Mouse (Mus musculus) neural tube, embryonic 13.5 days (tissue): ENCODE data around the gene Hdlbp. TPM values are rescaled to one million over a fixed set of nuclear protein-coding genes. Genes with fewer than 3 reads are reported as not detected.
"Not testable (repeated sequence)": the region's sequence is repeated elsewhere in the genome, so short reads cannot be mapped to it uniquely, and the experiment has no call there.

ENCODE experiments used
- ATAC-seq: fragments of 200-750 bp; cut with Nextera tagmentation; 2 replicates; pipeline ENCODE4 v1.8.0; 2017; ENCODE audit warnings: low read depth, mild to moderate bottlenecking, moderate TSS enrichment, moderate library complexity
- H3K27ac ChIP-seq: fragments of 300-500 bp; sonication (generic); replicated peaks from 2 replicates; pipeline ENCODE4 v1.5.1; 2015; ENCODE audit warnings: moderate library complexity, mild to moderate bottlenecking, inconsistent platforms
- H3K27me3 ChIP-seq: fragments of 300-500 bp; sonication (generic); 2 replicates; pipeline ENCODE4 v1.6.1; 2015; ENCODE audit warnings: mild to moderate bottlenecking, inconsistent platforms
- H3K36me3 ChIP-seq: fragments of 300-500 bp; sonication (generic); 2 replicates; pipeline ENCODE4 v1.6.1; 2015; ENCODE audit warnings: mild to moderate bottlenecking, inconsistent platforms
- H3K4me1 ChIP-seq: fragments of 300-500 bp; sonication (generic); replicated peaks from 2 replicates; pipeline ENCODE4 v1.6.1; 2015; ENCODE audit warnings: inconsistent platforms
- H3K4me2 ChIP-seq: fragments of 300-500 bp; sonication (generic); 2 replicates; pipeline ENCODE4 v1.6.1; 2015; ENCODE audit warnings: inconsistent platforms, mild to moderate bottlenecking, moderate library complexity
- H3K4me3 ChIP-seq: fragments of 300-500 bp; sonication (generic); 2 replicates; pipeline ENCODE4 v1.5.1; 2015; ENCODE audit warnings: mild to moderate bottlenecking, inconsistent platforms
- H3K9ac ChIP-seq: fragments of 300-500 bp; sonication (generic); 2 replicates; pipeline ENCODE4 v1.6.1; 2015; ENCODE audit warnings: moderate library complexity, mild to moderate bottlenecking, inconsistent platforms
- H3K9me3 ChIP-seq: fragments of 300-500 bp; sonication (generic); 2 replicates; pipeline ENCODE4 v1.6.1; 2016; ENCODE audit warnings: inconsistent platforms
- WGBS: fragments of 180-500 bp; shearing (Covaris S2); methylation state at CpG from one replicate; pipeline ENCODE4 v1.1.7; 2015; 5-methylcytosine and 5-hydroxymethylcytosine counted together
- polyA plus RNA-seq: library from polyadenylated mRNA; unstranded; fragments of >200 nt; fragmentation: Nextera tagmentation; extraction: Ambion mirVana; gene quantifications from 2 replicates; pipeline ENCODE4 v1.2.1, GENCODE M21; 2015

Hdlbp gene
- polyA plus RNA-seq: 83.9 and 85.7 TPM in 2 replicates

DNA sequence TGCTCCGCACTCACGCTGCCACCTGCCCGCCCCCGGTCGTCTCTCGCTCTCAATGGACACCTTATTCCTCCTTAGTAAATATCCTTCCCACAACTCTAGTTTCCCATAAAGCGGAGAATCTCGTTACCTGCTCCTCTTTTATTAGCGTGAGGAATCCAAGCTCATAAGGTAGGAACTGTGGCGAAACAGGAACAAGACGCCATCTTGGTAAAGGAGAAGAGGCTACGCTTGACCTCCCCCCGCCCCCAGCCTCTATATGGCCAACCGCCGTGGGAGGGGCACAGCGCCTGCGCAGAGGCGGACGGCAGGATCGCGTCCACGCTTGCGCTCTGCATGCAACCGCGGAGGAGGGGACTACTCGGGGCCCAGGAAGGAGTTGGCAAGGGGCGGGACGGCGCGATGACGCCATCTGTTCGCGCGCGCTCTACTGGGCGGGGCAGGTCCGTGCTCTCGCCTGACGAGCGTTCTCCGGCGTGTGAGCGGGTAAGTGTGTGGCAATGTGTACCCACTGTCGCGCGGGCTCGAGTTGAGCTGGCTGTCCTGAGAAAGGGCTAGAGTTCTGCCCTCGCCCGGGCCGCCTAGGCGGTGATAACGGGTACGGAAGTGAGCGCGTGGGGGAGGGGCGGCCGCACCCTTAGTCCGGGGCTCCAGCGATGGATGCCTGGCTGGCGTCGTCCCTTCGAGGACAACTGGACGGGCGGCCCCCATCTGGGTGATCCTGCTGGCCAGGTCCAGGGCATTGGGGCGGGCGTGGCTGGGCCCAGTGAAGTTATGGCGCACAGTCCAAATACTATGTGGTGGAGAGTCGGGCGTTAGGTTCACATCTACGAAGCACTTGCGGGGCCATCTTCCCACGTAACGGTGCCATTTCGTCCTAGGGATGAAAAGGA is at the start of gene Hdlbp:
Hdlbp (minus strand) TSS at position 230 of the 890 bp plus-strand sequence.
- no peaks in the 10 kb centered on the region for H3K9me3 ChIP-seq
- ATAC-seq: peak; percentile 96
- peak within 1 kb of the TSS; percentile 94 for H3K27ac ChIP-seq
- peak within 1 kb of the TSS; percentile 89 for H3K9ac ChIP-seq
- H3K4me2 ChIP-seq: peak within 1 kb of the TSS; percentile 73
- H3K4me3 ChIP-seq: peak within 1 kb of the TSS; percentile 82
- peaks cover 37% of the 10 kb centered on the region for H3K4me1 ChIP-seq
- H3K36me3 ChIP-seq: no peaks in the 10 kb centered on the region
- WGBS: under 1% methylated on average over 74 of the region's 74 CpGs
- H3K27me3 ChIP-seq: no peaks in the 10 kb centered on the region

DNA sequence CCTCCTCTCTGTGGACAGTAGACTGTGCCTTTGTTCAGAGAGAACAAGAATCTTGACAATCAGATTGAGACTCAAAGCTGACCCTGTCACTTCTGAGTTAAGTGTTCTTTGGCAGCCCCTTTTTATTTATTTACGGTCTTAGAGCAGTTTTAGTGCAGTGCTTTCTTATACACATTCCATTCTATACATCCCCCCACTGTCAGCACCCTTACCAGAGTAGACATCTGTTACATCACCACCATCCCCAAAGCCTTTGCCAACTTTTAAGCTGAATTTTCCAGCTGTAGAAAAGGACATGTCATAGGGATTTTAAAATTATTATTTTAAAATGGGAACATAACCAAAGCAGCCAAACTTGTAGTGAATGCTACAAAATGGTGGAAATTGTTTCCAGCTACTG is 43.7 kb upstream of the Hdlbp start:
- no peak overlapping the region for H3K4me3 ChIP-seq
- ATAC-seq: no peak

GRCm38 (mm10) chr1:93521491-93521890 is 42.9 kb upstream of the Hdlbp start:
- ATAC-seq: no peak
- H3K4me1 ChIP-seq: no peaks in the 10 kb centered on the region
- H3K27ac ChIP-seq: no peak overlapping the region
- H3K36me3 ChIP-seq: no peaks in the 10 kb centered on the region
- no peak overlapping the region for H3K9ac ChIP-seq
- no peak overlapping the region for H3K4me2 ChIP-seq
- no peaks in the 10 kb centered on the region for H3K27me3 ChIP-seq
- H3K9me3 ChIP-seq: no peaks in the 10 kb centered on the region
- H3K4me3 ChIP-seq: no peak overlapping the region
- WGBS: 84% methylated on average over 2 of the region's 2 CpGs

More for the DNA sequence above, 43.7 kb upstream of the Hdlbp start:
- H3K9ac ChIP-seq: no peak overlapping the region
- no peaks in the 10 kb centered on the region for H3K4me1 ChIP-seq
- H3K9me3 ChIP-seq: no peaks in the 10 kb centered on the region
- 73% methylated on average over 1 of the region's 1 CpGs for WGBS
- H3K36me3 ChIP-seq: no peaks in the 10 kb centered on the region
- H3K4me2 ChIP-seq: no peak overlapping the region
- no peaks in the 10 kb centered on the region for H3K27me3 ChIP-seq
- no peak overlapping the region for H3K27ac ChIP-seq

GRCm38 (mm10) chr1:93513221-93513620 is 34.6 kb upstream of the Hdlbp start:
- peak overlapping the region; percentile 70; the same call in 1 of the 2 replicates for H3K4me3 ChIP-seq
- ATAC-seq: no peak
- H3K27me3 ChIP-seq: no peaks in the 10 kb centered on the region
- peak overlapping the region; percentile 83 for H3K4me2 ChIP-seq
- H3K9ac ChIP-seq: peak overlapping the region; percentile 79; the same call in 1 of the 2 replicates
- no peak overlapping the region for H3K27ac ChIP-seq
- H3K9me3 ChIP-seq: no peaks in the 10 kb centered on the region
- 79% methylated on average over 14 of the region's 14 CpGs for WGBS
- H3K4me1 ChIP-seq: peaks cover 24% of the 10 kb centered on the region
- peaks cover 9% of the 10 kb centered on the region for H3K36me3 ChIP-seq

DNA sequence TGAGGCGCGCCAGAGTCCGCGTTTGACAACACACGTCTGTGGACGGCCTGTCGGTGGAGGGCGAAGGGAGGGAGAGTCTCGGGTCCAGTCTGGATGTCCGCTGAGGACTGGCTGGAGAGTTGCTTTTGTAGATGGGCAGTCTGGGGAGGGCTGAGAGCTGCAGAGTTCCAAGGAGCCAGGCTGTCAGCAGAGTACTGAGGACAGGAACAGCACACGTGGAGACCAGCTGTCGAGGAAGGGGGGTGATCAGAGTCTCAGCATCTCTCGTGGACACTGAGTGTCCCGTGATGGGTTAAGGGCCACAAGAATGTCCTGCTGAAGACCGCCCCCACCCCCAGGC is 33.7 kb upstream of the Hdlbp start:
- Histone ChIP-seq H3K27me3 (no peaks in the 10 kb centered on the region), H3K4me3 (peak overlapping the region; percentile 70), H3K4me1 (peaks cover 24% of the 10 kb centered on the region), H3K36me3 (peaks cover 15% of the 10 kb centered on the region), H3K9me3 (no peaks in the 10 kb centered on the region), H3K9ac (peak overlapping the region; percentile 79), H3K4me2 (peak overlapping the region; percentile 83), H3K27ac (peak overlapping the region; percentile 76)
- 2% methylated on average over 15 of the region's 15 CpGs for WGBS
- peak; percentile 79 for ATAC-seq

- under 1% methylated on average over 61 of the region's 71 CpGs for WGBS
- Histone ChIP-seq H3K9ac (peak within 1 kb of the TSS; percentile 79), H3K4me1 (peaks cover 24% of the 10 kb centered on the region), H3K4me2 (peak within 1 kb of the TSS; percentile 83), H3K36me3 (peaks cover 16% of the 10 kb centered on the region), H3K9me3 (no peaks in the 10 kb centered on the region), H3K27me3 (no peaks in the 10 kb centered on the region), H3K4me3 (peak within 1 kb of the TSS; percentile 70), H3K27ac (peak within 1 kb of the TSS; percentile 76)
- ATAC-seq: peak; percentile 98
These were observed 33.2 kb upstream of the Hdlbp start, which contains the start of gene Farp2 for GRCm38 (mm10) chr1:93511585-93512350. Gene Farp2 (plus strand): TSS chr1:93512079.

GRCm38 (mm10) chr1:93508576-93508975 is 30.0 kb upstream of the Hdlbp start:
- not testable (repeated sequence) for H3K27ac ChIP-seq, ATAC-seq, H3K9ac ChIP-seq, H3K4me3 ChIP-seq, H3K4me2 ChIP-seq, H3K27me3 ChIP-seq, H3K9me3 ChIP-seq
- WGBS: 49% methylated on average over 1 of the region's 1 CpGs
- H3K36me3 ChIP-seq: peaks cover 39% of the 10 kb centered on the region
- peaks cover 22% of the 10 kb centered on the region for H3K4me1 ChIP-seq

DNA sequence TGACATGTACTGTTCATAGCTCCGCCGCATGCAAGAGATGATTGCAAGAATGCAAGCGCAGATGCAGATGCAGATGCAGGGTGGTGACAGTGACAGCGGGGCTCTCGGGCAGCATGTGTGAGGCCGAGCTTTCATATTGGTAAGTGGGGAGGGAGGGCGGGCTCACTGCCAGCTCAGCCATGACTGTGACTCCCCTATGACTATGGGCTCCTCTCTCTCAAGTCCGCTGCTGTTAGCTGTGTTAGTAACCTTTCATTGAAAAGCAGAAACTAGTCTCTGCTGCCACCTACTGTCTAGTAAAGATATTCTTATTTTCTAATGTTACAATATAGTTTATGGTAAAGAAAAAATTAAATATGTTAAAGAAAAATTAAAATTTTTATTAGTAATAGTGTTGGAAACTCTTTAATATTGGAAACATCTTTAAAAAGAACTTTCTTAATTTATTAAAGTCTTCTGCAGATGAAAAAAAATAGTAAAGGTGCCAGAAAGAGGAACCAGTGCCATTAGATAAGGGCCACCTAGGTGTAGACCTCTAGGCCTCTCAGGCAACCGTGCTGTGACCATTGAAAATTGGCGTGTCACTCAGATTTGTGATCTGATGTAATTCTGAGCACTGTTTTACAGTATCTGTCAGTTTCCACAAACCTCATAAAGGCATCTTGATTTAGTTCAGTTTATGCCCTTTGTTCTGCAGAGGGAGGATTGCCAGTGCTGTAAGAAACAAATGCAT is 28.5 kb upstream of the Hdlbp start:
- WGBS: 48% methylated on average over 10 of the region's 10 CpGs
- ATAC-seq: 0 out of 2 replicates have a peak, but pooled peaks have one; percentile 54
- Histone ChIP-seq H3K36me3 (peaks cover 50% of the 10 kb centered on the region), H3K9ac (no peak overlapping the region), H3K27me3 (no peaks in the 10 kb centered on the region), H3K4me2 (no peak overlapping the region), H3K4me1 (peaks cover 8% of the 10 kb centered on the region), H3K4me3 (no peak overlapping the region), H3K27ac (no peak overlapping the region), H3K9me3 (no peaks in the 10 kb centered on the region)

GRCm38 (mm10) chr1:93495312-93495711 is 16.7 kb upstream of the Hdlbp start:
- no peak overlapping the region for H3K27ac ChIP-seq
- H3K4me3 ChIP-seq: no peak overlapping the region
- ATAC-seq: no peak
- H3K27me3 ChIP-seq: no peaks in the 10 kb centered on the region
- no peaks in the 10 kb centered on the region for H3K4me1 ChIP-seq
- H3K9ac ChIP-seq: no peak overlapping the region
- WGBS: 96% methylated on average over 3 of the region's 3 CpGs
- no peak overlapping the region for H3K4me2 ChIP-seq
- peaks cover 51% of the 10 kb centered on the region for H3K36me3 ChIP-seq
- H3K9me3 ChIP-seq: no peaks in the 10 kb centered on the region

DNA sequence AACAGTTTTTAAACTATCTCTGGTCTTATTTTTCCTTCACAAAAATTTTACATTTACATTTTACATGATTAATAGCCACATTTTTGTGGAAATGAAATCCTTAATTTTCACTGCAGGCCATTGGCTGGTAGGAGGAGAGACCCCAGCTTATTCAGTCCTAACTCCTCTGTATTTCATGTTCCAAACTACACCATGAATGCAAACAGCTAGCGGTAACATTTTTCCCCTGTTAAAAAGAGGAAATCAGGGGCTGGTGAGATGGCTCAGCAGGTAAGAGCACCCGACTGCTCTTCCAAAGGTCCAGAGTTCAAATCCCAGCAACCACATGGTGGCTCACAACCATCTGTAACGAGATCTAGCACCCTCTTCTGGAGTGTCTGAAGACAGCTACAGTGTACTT is 7.7 kb upstream of the Hdlbp start:
- 80% methylated on average over 3 of the region's 3 CpGs for WGBS

GRCm38 (mm10) chr1:93479476-93480083 is 965 bp upstream of the Hdlbp start:
- Histone ChIP-seq H3K4me3 (peak overlapping the region; percentile 82), H3K27me3 (no peaks in the 10 kb centered on the region), H3K4me1 (peaks cover 37% of the 10 kb centered on the region), H3K9me3 (no peaks in the 10 kb centered on the region), H3K36me3 (no peaks in the 10 kb centered on the region), H3K9ac (peak overlapping the region; percentile 89), H3K4me2 (peak overlapping the region; percentile 73), H3K27ac (peak overlapping the region; percentile 94)
- peak; percentile 1; the same call in 1 of the 2 replicates for ATAC-seq
- 9% methylated on average over 23 of the region's 23 CpGs for WGBS

More for the DNA sequence above, 7.7 kb upstream of the Hdlbp start:
- peaks cover 10% of the 10 kb centered on the region; the same call in 1 of the 2 replicates for H3K4me1 ChIP-seq
- not testable (repeated sequence) for H3K9me3 ChIP-seq, H3K4me2 ChIP-seq, H3K27ac ChIP-seq, H3K36me3 ChIP-seq, ATAC-seq, H3K27me3 ChIP-seq, H3K4me3 ChIP-seq, H3K9ac ChIP-seq
